Mouse (Mus musculus): ENCODE data around the gene 1700122O11Rik.

The 1700122O11Rik gene

GRCm38 (mm10) chr17:48027677-48028076, 10.4 kb downstream of the 1700122O11Rik start:
- no peak for DNase-seq

DNA sequence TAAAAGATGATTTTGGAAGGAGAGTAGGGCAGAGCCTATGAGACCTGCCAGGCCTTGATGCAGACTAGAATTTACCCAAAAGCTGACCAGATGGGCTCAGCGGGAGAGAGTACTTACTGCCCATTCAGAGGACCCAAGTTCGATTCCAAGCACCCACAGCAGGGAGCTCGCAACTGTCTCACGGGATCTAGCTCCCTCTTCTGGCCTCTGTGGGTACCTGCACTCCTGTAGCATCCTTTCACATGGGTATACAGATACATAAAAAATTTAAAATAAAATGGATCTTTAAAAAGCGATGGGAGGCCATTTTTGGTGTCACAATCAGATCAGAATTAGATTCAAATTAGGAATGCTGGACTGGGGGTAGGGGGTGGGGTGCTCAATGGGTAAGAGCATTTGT, 11.1 kb downstream of the 1700122O11Rik start:
- no peak for DNase-seq

DNA sequence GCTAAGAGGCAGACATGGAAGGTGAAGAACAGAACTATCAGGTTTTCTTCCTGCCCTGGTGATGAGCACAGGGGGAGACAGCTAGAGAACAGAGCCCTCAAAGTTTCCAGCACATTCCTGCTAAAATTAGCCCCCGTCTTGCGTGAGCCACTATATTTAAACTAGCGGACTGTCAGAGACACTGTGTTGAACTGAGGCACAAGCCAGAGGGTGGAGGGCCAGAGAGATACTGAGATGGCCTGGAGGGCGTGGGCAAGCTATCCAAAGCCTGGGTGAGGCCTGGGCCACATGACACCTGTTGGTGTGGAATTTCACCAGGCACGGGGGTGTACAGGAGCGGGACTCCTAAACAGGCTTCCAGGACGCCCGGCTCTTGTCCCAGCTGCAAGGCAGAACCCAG, 14.0 kb downstream of the 1700122O11Rik start:
- no peak for DNase-seq

DNA sequence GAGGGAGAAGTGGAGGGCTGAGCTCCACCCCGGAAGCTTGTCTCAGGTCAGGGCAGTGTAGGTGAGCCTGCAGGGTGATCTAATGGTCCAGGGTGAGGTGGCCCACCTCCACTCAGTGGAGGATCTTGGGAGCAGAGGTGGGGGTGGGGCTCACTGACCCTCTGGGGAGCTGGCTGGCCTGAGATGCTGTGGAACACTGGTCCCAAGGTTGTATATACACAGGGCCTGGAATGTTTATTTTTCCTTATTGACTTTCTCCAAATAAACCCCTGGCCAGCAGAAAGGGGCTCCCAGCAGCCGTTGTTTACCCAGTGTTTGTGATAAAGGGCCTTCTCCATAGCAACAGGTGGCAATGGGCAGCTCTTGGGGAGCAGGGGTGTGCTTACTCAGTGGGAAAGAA, 18.5 kb downstream of the 1700122O11Rik start:
- DNase-seq = no peak

DNA sequence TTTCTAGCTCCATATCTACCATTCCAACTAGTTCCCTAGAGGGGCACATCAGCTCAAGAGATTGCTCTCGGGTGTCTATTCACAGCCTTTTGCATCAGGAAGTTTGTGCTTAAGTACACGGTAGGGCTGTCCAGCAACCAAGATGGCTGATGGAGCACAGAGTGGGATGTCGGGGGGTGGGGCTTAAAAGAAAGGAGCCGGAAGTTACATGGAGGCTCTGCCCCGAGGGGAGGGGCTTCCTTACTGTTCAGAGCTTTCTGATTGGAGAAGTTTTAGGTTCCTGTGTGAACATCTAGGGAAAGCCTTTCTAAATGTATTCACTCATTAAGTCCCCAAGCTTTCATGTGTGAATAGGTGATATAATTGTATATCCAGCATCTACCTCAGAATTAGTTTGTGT, 21.5 kb downstream of the 1700122O11Rik start:
- no peak for DNase-seq

GRCm38 (mm10) chr17:48012561-48012960, 25.5 kb downstream of the 1700122O11Rik start:
- no peak for DNase-seq

DNA sequence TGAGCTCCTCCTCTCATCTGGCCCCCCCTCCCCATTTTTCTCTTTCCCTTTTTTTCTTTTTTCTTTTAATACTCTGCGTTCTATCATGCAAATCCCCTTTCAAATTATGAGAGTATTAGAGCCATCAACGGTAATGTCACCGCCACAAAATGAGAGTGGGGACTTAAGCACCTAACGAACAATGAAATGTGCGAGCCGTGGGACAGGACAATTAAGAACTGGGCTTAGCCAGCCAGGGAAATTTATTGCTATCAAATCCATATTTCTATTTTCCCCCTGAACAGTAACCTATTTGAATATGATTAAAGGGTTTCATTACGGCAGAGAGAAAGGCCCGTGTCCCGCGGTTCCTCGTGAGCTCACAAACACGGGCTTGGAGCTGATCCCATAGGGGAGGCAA, 27.0 kb downstream of the 1700122O11Rik start:
- no peak for DNase-seq

DNA sequence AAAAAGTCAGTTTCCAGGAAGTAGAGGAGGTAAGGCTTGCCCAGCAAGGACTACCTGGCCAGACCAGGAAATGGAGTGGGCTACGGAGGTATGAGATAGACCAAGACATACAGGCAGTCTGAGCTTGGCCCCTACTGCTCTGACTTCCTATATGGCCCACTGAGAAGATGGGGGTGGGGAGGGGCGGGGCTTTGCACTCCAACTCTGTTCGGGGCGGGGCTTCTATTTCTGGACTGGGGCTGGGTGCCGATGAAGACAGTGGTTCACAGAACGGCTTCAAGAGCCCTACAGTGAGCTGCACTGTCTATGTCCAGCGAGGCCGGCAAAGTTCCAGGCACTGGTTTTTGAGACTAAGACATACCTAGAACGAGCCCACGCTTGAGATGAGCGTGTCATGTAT, 27.8 kb downstream of the 1700122O11Rik start:
- DNase-seq = no peak

GRCm38 (mm10) chr17:48005816-48006215, 32.3 kb downstream of the 1700122O11Rik start:
- DNase-seq = no peak

GRCm38 (mm10) chr17:48005091-48005490, 33.0 kb downstream of the 1700122O11Rik start:
- DNase-seq = no peak

DNA sequence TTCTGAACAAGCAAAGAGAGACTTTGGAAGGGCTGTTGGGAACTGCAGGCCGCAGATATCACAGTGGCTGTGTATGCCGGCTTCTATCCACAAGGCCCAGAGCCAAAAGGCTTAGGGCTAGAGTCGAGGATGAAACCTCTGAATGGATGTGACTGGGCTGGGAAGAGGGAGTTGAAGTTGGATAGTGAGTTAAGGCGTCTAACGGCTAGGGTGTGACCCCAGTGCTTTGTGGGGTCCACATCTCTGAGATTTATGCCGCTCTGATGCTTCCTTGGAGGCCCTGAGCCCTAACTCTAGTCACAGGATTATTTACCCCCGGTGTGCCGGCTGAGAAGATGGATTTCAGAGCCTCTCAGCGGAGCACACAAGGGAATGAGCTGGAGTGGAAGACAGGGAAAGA, 33.5 kb downstream of the 1700122O11Rik start:
- DNase-seq = no peak

- DNase-seq = no peak
Measured at GRCm38 (mm10) chr17:48002486-48002885, 35.6 kb downstream of the 1700122O11Rik start.

DNA sequence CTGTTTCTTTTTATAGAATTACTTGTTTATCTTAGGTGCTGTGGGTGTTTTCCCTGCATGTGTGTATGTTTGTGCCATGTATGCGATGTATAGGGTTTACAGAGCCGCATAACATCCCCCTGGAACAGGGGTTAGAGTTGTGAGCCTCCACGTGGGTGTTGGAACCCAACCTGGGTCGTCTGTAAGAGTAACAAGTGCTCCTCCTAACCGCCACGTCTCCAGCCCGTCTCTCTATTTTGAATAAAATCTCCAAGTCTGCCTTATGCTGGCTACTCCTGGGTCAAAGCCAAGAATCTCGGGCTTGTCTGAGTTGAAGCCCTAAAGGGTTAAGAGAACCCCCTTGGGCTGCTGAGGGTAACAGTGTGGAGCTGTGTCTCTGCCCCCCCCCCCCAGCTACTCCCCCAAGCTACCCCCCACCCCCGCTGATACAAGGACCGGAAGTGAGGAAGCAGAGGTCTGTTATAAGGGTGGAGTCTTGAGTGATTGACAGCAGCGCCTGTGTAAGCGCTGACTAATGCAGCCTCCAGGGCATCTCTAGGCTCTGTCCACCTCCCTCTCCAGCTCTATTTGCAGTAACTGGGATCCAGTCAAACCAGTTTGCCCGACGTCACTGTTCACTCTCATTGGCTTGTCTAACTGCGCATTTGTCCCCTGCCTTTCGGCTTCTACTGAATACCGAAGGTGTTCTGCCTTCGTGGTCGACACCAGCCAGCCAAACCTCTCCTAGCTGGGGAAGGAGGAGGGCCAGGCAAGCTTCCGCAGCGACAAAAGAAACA, 36.3 kb downstream of the 1700122O11Rik start:
- DNase-seq = peak; percentile 41 to 47

DNA sequence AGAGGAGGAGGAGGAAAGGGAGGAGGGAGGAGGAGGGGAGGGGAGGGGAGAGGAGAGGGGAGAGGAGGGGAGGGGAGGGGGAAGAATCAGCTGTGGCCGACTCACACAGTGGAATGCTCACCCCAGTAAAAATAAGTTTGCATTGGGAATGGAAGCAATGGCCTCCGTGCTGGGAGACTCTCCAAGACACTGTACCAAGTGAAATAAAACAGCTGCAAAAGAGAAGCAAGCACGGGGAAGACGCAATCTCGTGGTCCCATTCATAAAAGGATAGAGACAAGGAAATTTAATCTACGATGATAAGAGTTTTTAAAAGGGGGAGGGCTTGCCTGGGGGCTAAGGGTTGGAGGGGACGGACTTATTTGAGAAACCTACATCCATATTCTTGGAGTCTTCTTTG, 36.9 kb downstream of the 1700122O11Rik start:
- DNase-seq = no peak

- no peak for DNase-seq
Measured at GRCm38 (mm10) chr17:47999812-48000211, 38.3 kb downstream of the 1700122O11Rik start.

GRCm38 (mm10) chr17:47999403-47999802, 38.7 kb downstream of the 1700122O11Rik start:
- DNase-seq = no peak

DNA sequence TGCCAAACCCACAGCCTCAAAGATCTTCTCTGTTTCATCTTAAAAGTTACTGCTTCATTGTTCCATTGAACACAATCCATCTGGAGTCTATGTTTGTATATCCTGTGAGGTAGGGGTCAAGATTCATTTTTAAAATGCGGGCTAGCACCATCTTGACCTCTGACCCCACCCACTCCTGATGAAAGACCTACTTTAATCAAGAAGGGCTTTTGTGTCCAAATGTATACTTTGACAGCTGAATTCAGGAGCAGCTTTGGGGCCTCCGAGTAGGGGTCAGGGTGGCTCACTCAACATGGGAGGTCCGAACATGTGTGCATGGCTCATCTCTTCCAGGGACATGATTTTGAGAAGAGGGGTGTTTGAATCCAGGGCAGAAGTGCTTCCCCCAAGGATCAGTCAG, 40.3 kb downstream of the 1700122O11Rik start:
- no peak for DNase-seq

GRCm38 (mm10) chr17:47990392-47991123, 47.5 kb downstream of the 1700122O11Rik start:
- no peak for DNase-seq

DNA sequence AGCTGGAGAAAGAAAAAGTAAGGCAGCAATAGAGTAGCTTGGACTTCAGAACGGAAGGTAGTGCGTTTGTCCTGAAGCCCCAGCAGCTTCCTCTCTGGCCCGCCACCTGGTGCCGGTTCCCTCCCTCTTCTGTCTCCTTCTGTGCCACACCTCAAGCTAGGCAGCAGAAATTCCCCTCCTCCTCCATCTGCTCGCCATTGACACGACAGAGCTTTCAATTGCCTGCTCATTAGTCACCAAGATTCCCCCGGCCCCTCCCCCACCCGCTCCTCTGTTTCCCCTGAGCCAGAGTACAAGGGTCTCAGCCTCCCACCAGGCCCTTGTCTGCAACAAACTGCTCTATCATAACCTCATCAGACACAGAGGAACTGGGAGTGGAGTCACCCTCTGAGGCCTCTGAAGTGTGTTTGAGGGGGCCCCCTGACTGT, 48.1 kb downstream of the 1700122O11Rik start:
- no peak for DNase-seq

DNA sequence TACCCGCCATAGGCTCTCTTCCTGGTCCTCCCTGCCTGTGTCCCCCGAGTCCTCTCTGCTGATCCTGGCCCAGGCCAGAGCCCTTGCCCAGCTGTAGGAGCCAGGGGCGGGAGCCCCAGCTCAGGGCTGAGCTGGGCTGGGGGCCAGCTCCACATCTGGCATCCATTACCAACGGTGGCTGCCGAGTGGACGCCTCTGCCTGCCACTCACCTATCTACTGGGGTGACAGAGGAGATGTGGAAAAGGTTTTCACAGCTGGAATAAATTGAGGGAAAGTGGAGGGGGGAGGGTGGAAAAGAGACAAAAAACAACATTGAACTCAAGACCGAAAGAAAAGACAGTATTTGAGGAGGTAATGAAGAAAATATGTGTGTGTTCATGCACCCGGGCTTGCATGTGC, 49.3 kb downstream of the 1700122O11Rik start:
- no peak for DNase-seq

GRCm38 (mm10) chr17:47988074-47988473, 50.0 kb downstream of the 1700122O11Rik start:
- DNase-seq = no peak

All from cerebellum, postnatal 36 days (tissue).